Mouse (Mus musculus): ENCODE data around the gene Fam189a1.

- TF ChIP-seq CTCF (IDR thresholded peaks at IDR 0.05; ENCODE audit: control insufficient read depth, insufficient read depth, insufficient read length) (no peak), CEBPB (IDR thresholded peaks at IDR 0.05; ENCODE audit: low read depth) (no peak), MAX (IDR thresholded peaks at IDR 0.05) (no peak), MYOG (IDR thresholded peaks at IDR 0.05; ENCODE audit: control insufficient read depth, extremely low read depth, insufficient read length) (no peak), USF1 (IDR thresholded peaks at IDR 0.05; ENCODE audit: low read depth) (no peak), MYOD1 (IDR thresholded peaks at IDR 0.05; ENCODE audit: control insufficient read depth, insufficient read length, low read depth) (no peak), FOSL1 (IDR thresholded peaks at IDR 0.05; ENCODE audit: insufficient read depth, low read length, poor library complexity, severe bottlenecking) (no peak)
These were observed 283.1 kb downstream of the Fam189a1 start for GRCm38 (mm10) chr7:64873266-64873665.
